Mouse (Mus musculus) MEL (cell line): ENCODE data around the gene Vasn. TPM values are rescaled to one million over a fixed set of nuclear protein-coding genes. Genes with fewer than 3 reads are reported as not detected.

ENCODE experiments used
- DNase-seq: peaks from one replicate; pipeline ENCODE4 v3.0.0; 2011; ENCODE audit warnings: low read depth, low spot score
- H3K27ac ChIP-seq: 2 replicates; pipeline ENCODE4 v1.5.1; 2012; ENCODE audit warnings: low read depth, mild to moderate bottlenecking, control low read depth, low read length, moderate library complexity; ENCODE audit not compliant: control insufficient read depth
- H3K27me3 ChIP-seq, 2 experiments: fragments of 150-350 bp in 1 of 2; sonication (generic) in 1 of 2; 2 replicates each; pipeline ENCODE4 v1.6.1; 2012; ENCODE audit warnings: low read length in 2 of 2, mild to moderate bottlenecking in 2 of 2, improper control_type of control experiment in 1 of 2, moderate library complexity in 1 of 2; ENCODE audit not compliant: insufficient read depth in 2 of 2, control insufficient read depth in 1 of 2
- H3K36me3 ChIP-seq, 2 experiments: 2 replicates each; pipeline ENCODE4 v1.6.1; 2012 to 2014; ENCODE audit warnings: low read length in 2 of 2, improper control_type of control experiment in 1 of 2, inconsistent platforms in 1 of 2, mild to moderate bottlenecking in 1 of 2; ENCODE audit not compliant: insufficient read depth in 2 of 2, control insufficient read depth in 1 of 2
- H3K4me1 ChIP-seq, 2 experiments: fragments of 150-350 bp in 1 of 2; sonication (generic) in 1 of 2; 2 replicates each; pipeline ENCODE4 v1.6.1; 2012; ENCODE audit warnings: low read length in 2 of 2, improper control_type of control experiment in 1 of 2, mild to moderate bottlenecking in 1 of 2; ENCODE audit not compliant: insufficient read depth in 2 of 2, control insufficient read depth in 1 of 2
- H3K4me3 ChIP-seq, 2 experiments: fragments of 150-350 bp in 1 of 2; sonication (generic) in 1 of 2; 2 replicates each; pipeline ENCODE4 v1.5.1; 2012; ENCODE audit warnings: low read depth in 2 of 2, low read length in 2 of 2, mild to moderate bottlenecking in 2 of 2, moderate library complexity in 2 of 2, control low read depth in 1 of 2, improper control_type of control experiment in 1 of 2; ENCODE audit not compliant: control insufficient read depth in 1 of 2, insufficient read depth in 1 of 2
- H3K79me2 ChIP-seq: 2 replicates; pipeline ENCODE4 v1.6.1; 2012; ENCODE audit warnings: mild to moderate bottlenecking, low read length, moderate library complexity; ENCODE audit not compliant: control insufficient read depth, poor library complexity, insufficient read depth
- H3K9ac ChIP-seq: 2 replicates; pipeline ENCODE4 v1.6.1; 2012; ENCODE audit warnings: low read depth, mild to moderate bottlenecking, control low read depth, low read length, moderate library complexity; ENCODE audit not compliant: control insufficient read depth, poor library complexity, severe bottlenecking
- H3K9me3 ChIP-seq: fragments of 150-350 bp; sonication (generic); replicated peaks from 2 replicates; pipeline ENCODE4 v1.6.1; 2012; ENCODE audit warnings: mild to moderate bottlenecking, low read length, improper control_type of control experiment, moderate library complexity; ENCODE audit not compliant: insufficient read depth
- BHLHE40 ChIP-seq: IDR thresholded peaks from 2 replicates; pipeline ENCODE4 v1.6.1; 2012; ENCODE audit warnings: low read depth, mild to moderate bottlenecking, inconsistent platforms, low read length, improper control_type of control experiment, borderline replicate concordance
- CHD2 ChIP-seq: IDR thresholded peaks from 2 replicates; pipeline ENCODE4 v1.6.1; 2011; ENCODE audit warnings: low read length, improper control_type of control experiment
- CTCF ChIP-seq, 3 experiments: IDR thresholded peaks in 2 of 3; conservative IDR thresholded peaks in 1 of 3; 2 replicates each; pipeline ENCODE4 v1.5.1; 2011 to 2012; ENCODE audit warnings: low read length in 3 of 3, low read depth in 2 of 3, mild to moderate bottlenecking in 2 of 3, improper control_type of control experiment in 1 of 3, inconsistent platforms in 1 of 3, mixed read lengths in 1 of 3, moderate library complexity in 1 of 3; ENCODE audit not compliant: control insufficient read depth in 1 of 3, insufficient read depth in 1 of 3, poor library complexity in 1 of 3, severe bottlenecking in 1 of 3
- EP300 ChIP-seq, 2 experiments: IDR thresholded peaks; 2 replicates each; pipeline ENCODE4 v1.6.1; 2011; ENCODE audit warnings: improper control_type of control experiment in 2 of 2, low read length in 2 of 2, low read depth in 1 of 2, mild to moderate bottlenecking in 1 of 2
- ETS1 ChIP-seq: IDR thresholded peaks from 2 replicates; pipeline ENCODE4 v1.6.1; 2012; ENCODE audit warnings: low read depth, mild to moderate bottlenecking, inconsistent platforms, low read length, improper control_type of control experiment, moderate library complexity
- GABPA ChIP-seq: IDR thresholded peaks from 2 replicates; pipeline ENCODE4 v1.6.1; 2012; ENCODE audit warnings: low read depth, mild to moderate bottlenecking, inconsistent platforms, low read length, improper control_type of control experiment, moderate library complexity
- HCFC1 ChIP-seq: IDR thresholded peaks from 2 replicates; pipeline ENCODE4 v1.6.1; 2012; ENCODE audit warnings: low read depth, mild to moderate bottlenecking, inconsistent platforms, low read length, improper control_type of control experiment, moderate library complexity
- MAFK ChIP-seq: IDR thresholded peaks from 2 replicates; pipeline ENCODE4 v1.6.1; 2011; ENCODE audit warnings: low read depth, mild to moderate bottlenecking, low read length, improper control_type of control experiment, borderline replicate concordance
- MXI1 ChIP-seq: IDR thresholded peaks from 2 replicates; pipeline ENCODE4 v1.6.1; 2011; ENCODE audit warnings: mild to moderate bottlenecking, low read depth, low read length, improper control_type of control experiment
- MYB ChIP-seq: IDR thresholded peaks from 2 replicates; pipeline ENCODE4 v1.6.1; 2011; ENCODE audit warnings: mild to moderate bottlenecking, low read depth, low read length, improper control_type of control experiment
- MYC ChIP-seq: IDR thresholded peaks from 2 replicates; pipeline ENCODE4 v1.6.1; 2011; ENCODE audit warnings: low read depth, mild to moderate bottlenecking, low read length, improper control_type of control experiment, moderate library complexity
- POLR2AphosphoS2 ChIP-seq: IDR thresholded peaks from 2 replicates; pipeline ENCODE4 v1.6.1; 2011; ENCODE audit warnings: low read length, improper control_type of control experiment
- RAD21 ChIP-seq: IDR thresholded peaks from 2 replicates; pipeline ENCODE4 v1.6.1; 2011; ENCODE audit warnings: mild to moderate bottlenecking, low read depth, low read length, improper control_type of control experiment
- RCOR1 ChIP-seq: IDR thresholded peaks from 2 replicates; pipeline ENCODE4 v1.6.1; 2012; ENCODE audit warnings: low read depth, mild to moderate bottlenecking, inconsistent platforms, low read length, improper control_type of control experiment
- SIN3A ChIP-seq: IDR thresholded peaks from 2 replicates; pipeline ENCODE4 v1.6.1; 2012; ENCODE audit warnings: low read length, improper control_type of control experiment, inconsistent platforms
- SMC3 ChIP-seq: IDR thresholded peaks from 2 replicates; pipeline ENCODE4 v1.6.1; 2011; ENCODE audit warnings: low read depth, low read length, improper control_type of control experiment
- TAL1 ChIP-seq: IDR thresholded peaks from 2 replicates; pipeline ENCODE4 v1.6.1; 2012; ENCODE audit warnings: mild to moderate bottlenecking, inconsistent platforms, low read length, moderate library complexity, mixed read lengths
- TBP ChIP-seq: IDR thresholded peaks from 2 replicates; pipeline ENCODE4 v1.8.0; 2011; ENCODE audit warnings: low read depth, low read length, improper control_type of control experiment
- TCF12 ChIP-seq: IDR thresholded peaks from 2 replicates; pipeline ENCODE4 v1.6.1; 2014; ENCODE audit warnings: low read depth, mild to moderate bottlenecking, inconsistent platforms, low read length, improper control_type of control experiment, moderate library complexity
- USF1 ChIP-seq: IDR thresholded peaks from 2 replicates; pipeline ENCODE4 v1.6.1; 2014; ENCODE audit warnings: low read depth, mild to moderate bottlenecking, inconsistent platforms, low read length, improper control_type of control experiment, moderate library complexity
- ZC3H11A ChIP-seq: IDR thresholded peaks from 2 replicates; pipeline ENCODE4 v1.6.1; 2012; ENCODE audit warnings: low read depth, mild to moderate bottlenecking, inconsistent platforms, low read length, improper control_type of control experiment
- ZMIZ1 ChIP-seq: IDR thresholded peaks from 2 replicates; pipeline ENCODE4 v1.6.1; 2012; ENCODE audit warnings: low read depth, mild to moderate bottlenecking, inconsistent platforms, low read length, improper control_type of control experiment, moderate library complexity
- polyA plus RNA-seq, 2 experiments: library from polyadenylated mRNA; stranded (reverse) in 1 of 2; unstranded in 1 of 2; fragments of >175 nt in 1 of 2; fragments of >200 nt in 1 of 2; gene quantifications; 2 replicates each; pipeline versions ENCODE4 v1.2.1 to v1.2.4; 2012; ENCODE audit warnings: low replicate concordance in 2 of 2, low read depth in 1 of 2; ENCODE audit not compliant: insufficient read length in 2 of 2, insufficient read depth in 1 of 2, missing spikeins in 1 of 2
- total RNA-seq: library from RNA; depleted of rRNA; stranded (reverse); fragments of 300-350 nt; gene quantifications from 2 replicates; pipeline ENCODE4 v1.2.3, GENCODE M21; 2012

The Vasn gene
- total and polyA plus RNA-seq, 3 experiments = 0.19 to 3.1 TPM; not detected in 1

GRCm38 (mm10) chr16:4667190-4667808 lies 27.6 kb downstream of the Vasn start:
- Histone ChIP-seq H3K9ac (no peak overlapping the region), H3K4me3 (no peak overlapping the region), H3K9me3 (no peaks in the 10 kb centered on the region), H3K79me2 (no peaks in the 10 kb centered on the region), H3K27me3 (no peaks in the 10 kb centered on the region), H3K27ac (no peak overlapping the region), H3K36me3 (peaks cover 0 to 6% of the 10 kb centered on the region in 2 experiments; a peak in 2 of 4 replicates), H3K4me1 (no peaks in the 10 kb centered on the region)
- DNase-seq = peak; percentile 84
- TF ChIP-seq CTCF (IDR thresholded peaks at IDR 0.05 in 2 of 3, conservative IDR thresholded peaks at IDR 0.05 in 1 of 3; ENCODE audit: control insufficient read depth in 1 of 3, insufficient read depth in 1 of 3, low read depth in 2 of 3, low read length in 3 of 3, poor library complexity in 1 of 3, severe bottlenecking in 1 of 3) (peak; percentile 86 to 91 (median 88)), RAD21 (peak; percentile 80), RCOR1 (no peak), SMC3 (peak; percentile 73), TBP (no peak), ZC3H11A (peak; percentile 36; the same call in 1 of the 2 replicates)

DNA sequence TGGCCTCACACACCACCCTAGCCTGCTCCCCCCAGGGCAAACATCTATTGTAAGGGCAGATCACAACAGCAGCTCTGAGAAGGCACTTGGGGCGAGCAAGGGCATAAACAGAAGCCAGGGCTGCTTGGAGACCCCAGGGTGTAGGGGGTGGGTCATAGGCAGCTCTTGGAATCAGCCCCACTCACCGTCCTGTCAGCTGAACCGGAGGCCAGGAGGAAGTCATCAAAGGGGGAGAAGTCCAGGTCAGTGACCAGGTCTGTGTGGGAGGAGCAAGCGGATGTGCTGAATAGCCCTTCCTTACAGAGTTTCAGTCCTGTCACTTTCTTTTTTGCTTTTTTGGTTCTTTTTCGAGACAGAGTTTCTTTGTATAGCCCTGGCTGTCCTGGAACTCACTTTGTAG lies 30.6 kb downstream of the Vasn start:
- Histone ChIP-seq H3K36me3 (peaks cover 11 to 17% of the 10 kb centered on the region in 2 experiments), H3K4me3 (no peak overlapping the region), H3K9ac (no peak overlapping the region), H3K4me1 (peaks cover 7 to 13% of the 10 kb centered on the region in 2 experiments), H3K27me3 (no peaks in the 10 kb centered on the region), H3K79me2 (no peaks in the 10 kb centered on the region), H3K9me3 (no peaks in the 10 kb centered on the region), H3K27ac (no peak overlapping the region)
- TF ChIP-seq MYC (no peak), POLR2AphosphoS2 (no peak)
- DNase-seq = no peak

GRCm38 (mm10) chr16:4674091-4674490 lies 34.4 kb downstream of the Vasn start:
- no peaks in the 10 kb centered on the region for H3K27me3 ChIP-seq
- H3K79me2 ChIP-seq = peaks cover 13% of the 10 kb centered on the region
- H3K9me3 ChIP-seq = no peaks in the 10 kb centered on the region
- peaks cover 12 to 32% of the 10 kb centered on the region in 2 experiments for H3K36me3 ChIP-seq
- H3K4me3 ChIP-seq = no peak overlapping the region
- peak; percentile 72 for DNase-seq
- TF ChIP-seq MYC = peak; percentile 56; the same call in 1 of the 2 replicates
- peak; percentile 45 for TF ChIP-seq TCF12
- no peak for TF ChIP-seq GABPA
- TF ChIP-seq ZMIZ1 = no peak
- peak; percentile 52; the same call in 1 of the 2 replicates for TF ChIP-seq MXI1
- 0 out of 2 replicates have a peak, but pooled peaks have one; percentile 4 for TF ChIP-seq MAFK
- TF ChIP-seq EP300 (IDR thresholded peaks at IDR 0.05; ENCODE audit: low read depth in 1 of 2, low read length in 2 of 2) = peak; percentile 73 to 90
- peak; percentile 87 for TF ChIP-seq ETS1
- TF ChIP-seq CTCF (IDR thresholded peaks at IDR 0.05 in 2 of 3, conservative IDR thresholded peaks at IDR 0.05 in 1 of 3; ENCODE audit: control insufficient read depth in 1 of 3, insufficient read depth in 1 of 3, low read depth in 2 of 3, low read length in 3 of 3, poor library complexity in 1 of 3, severe bottlenecking in 1 of 3) = no peak
- TF ChIP-seq SIN3A = peak; percentile 45
- TF ChIP-seq MYB = peak; percentile 80
- TF ChIP-seq BHLHE40 = peak; percentile 72
- TF ChIP-seq TAL1 = no peak
- TF ChIP-seq USF1 = no peak
- no peak for TF ChIP-seq CHD2
- TF ChIP-seq SMC3 = no peak
- TF ChIP-seq HCFC1 = 0 out of 2 replicates have a peak, but pooled peaks have one; percentile 27
- TF ChIP-seq RCOR1 = peak; percentile 98
- TF ChIP-seq, all 39 proteins: peak for 11
- peaks cover 10 to 25% of the 10 kb centered on the region in 2 experiments for H3K4me1 ChIP-seq
- H3K27ac ChIP-seq = peak overlapping the region; percentile 20; the same call in 1 of the 2 replicates
- no peak overlapping the region for H3K9ac ChIP-seq
